Mouse (Mus musculus) E14TG2a.4 (cell line): Measurements from ENCODE around the gene Fkbp15.

Experiments used
- H3K27me3 ChIP-seq: 2 replicates; pipeline ENCODE4 v1.6.1; 2014; ENCODE audit warnings: low read length, control low read depth; ENCODE audit not compliant: insufficient read depth
- H3K36me3 ChIP-seq: 2 replicates; pipeline ENCODE4 v1.6.1; 2014; ENCODE audit warnings: low read length, control low read depth; ENCODE audit not compliant: insufficient read depth
- H3K4me1 ChIP-seq: replicated peaks from 2 replicates; pipeline ENCODE4 v1.6.1; 2014; ENCODE audit warnings: low read depth, low read length, control low read depth
- H3K4me3 ChIP-seq: replicated peaks from 2 replicates; pipeline ENCODE4 v1.5.1; 2014; ENCODE audit warnings: mild to moderate bottlenecking, low read length
- H3K9me3 ChIP-seq: 2 replicates; pipeline ENCODE4 v1.6.1; 2014; ENCODE audit warnings: low read length, control low read depth
- CTCF ChIP-seq: conservative IDR thresholded peaks from 2 replicates; pipeline ENCODE4 v1.5.1; 2014; ENCODE audit warnings: low read length
- NANOG ChIP-seq: IDR thresholded peaks from 2 replicates; pipeline ENCODE4 v1.6.1; 2014; ENCODE audit warnings: borderline replicate concordance, low read length, mixed read lengths
- POU5F1 ChIP-seq: IDR thresholded peaks from 2 replicates; pipeline ENCODE4 v1.6.1; 2014; ENCODE audit warnings: low read length, borderline replicate concordance

Fkbp15 gene

DNA sequence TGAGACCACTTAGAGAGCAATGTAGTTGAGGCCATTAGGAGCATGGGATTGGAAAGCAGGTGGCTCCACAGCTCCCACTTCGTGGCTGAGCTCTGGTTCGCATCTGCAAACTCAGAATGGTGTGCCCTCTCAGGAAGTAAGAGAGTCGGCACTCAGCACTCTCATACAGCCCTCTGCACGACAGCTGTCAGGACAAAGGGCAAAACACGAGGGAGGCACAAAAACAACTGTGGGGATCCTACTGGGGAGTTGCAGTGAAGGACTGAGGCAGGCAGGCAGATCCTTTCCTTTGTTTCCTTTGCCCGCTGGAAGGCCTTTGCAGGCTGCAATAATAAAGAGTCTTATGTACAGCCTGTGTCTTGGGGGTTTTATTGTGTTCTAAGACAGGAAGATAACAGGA, 33.1 kb upstream of the Fkbp15 start:
- Histone ChIP-seq H3K36me3 (peaks cover 89% of the 10 kb centered on the region), H3K4me3 (no peak overlapping the region), H3K9me3 (no peaks in the 10 kb centered on the region), H3K27me3 (no peaks in the 10 kb centered on the region), H3K4me1 (peaks cover 34% of the 10 kb centered on the region)
- TF ChIP-seq NANOG (no peak), POU5F1 (no peak), CTCF (no peak)

DNA sequence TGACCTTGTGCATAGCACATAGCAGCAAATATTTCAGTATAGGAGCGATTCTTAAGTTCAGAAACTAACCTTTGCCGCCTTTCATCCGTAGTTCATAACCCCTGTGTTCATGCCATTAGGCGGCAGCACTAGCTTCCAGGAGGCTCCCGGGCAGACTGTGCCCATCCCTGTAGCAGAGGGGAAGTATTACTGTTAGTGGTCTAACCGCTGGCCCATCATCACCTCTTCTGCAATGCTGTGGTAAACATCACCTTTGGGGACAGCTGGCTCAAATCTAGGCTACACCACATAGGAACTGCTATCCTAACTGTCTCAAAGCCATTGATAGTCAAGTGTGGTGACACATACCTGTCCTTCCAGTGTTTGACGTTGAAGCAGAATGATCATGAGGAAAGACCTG, 31.5 kb upstream of the Fkbp15 start:
- Histone ChIP-seq H3K4me3 (no peak overlapping the region), H3K9me3 (no peaks in the 10 kb centered on the region), H3K36me3 (peaks cover 88% of the 10 kb centered on the region), H3K4me1 (peaks cover 18% of the 10 kb centered on the region), H3K27me3 (no peaks in the 10 kb centered on the region)
- TF ChIP-seq CTCF (no peak), NANOG (no peak), POU5F1 (no peak)

DNA sequence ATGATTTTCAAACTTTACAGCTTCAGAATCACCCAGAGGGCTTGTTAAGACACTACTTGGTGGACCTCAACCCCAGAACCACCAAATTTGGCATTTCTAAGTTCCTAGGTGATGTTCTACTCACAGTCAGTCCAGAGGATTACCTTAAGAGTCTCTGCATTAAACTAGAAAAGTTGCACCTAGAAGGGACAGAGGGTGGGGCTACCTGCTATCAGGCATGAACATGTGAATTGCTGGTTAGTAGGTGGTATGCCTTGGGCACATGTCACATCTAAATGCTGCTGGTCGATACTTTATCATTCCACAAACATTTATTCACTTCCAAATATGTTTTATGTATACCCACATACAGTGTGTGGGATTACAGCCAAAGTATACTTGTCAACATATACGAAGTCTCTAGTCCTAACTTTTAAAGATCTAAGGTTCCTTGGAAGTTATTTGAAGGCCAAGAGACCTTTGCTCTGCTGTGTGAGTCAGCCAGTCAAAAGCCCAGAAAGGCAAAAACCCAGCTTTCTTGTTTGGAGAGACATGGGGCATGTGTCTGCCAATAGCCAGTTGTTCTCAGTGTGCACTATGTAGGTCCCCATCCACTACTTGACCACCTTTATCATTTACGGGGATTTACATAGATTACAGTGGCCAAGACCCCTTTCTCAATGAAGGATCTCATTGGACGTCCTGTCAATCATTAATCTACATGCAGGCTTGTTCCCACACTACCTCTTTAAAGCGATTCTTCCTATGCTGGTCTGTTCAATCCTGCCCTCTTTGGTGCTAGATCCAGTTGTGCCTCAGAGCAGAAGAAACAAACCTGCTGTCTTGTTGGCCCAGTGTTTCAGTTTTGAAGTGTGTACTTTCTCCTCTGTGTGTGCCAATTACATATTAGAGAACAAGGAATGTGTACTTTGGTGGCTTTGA, 29.5 kb upstream of the Fkbp15 start:
- H3K27me3 ChIP-seq: no peaks in the 10 kb centered on the region
- no peaks in the 10 kb centered on the region for H3K9me3 ChIP-seq
- peaks cover 17% of the 10 kb centered on the region for H3K4me1 ChIP-seq
- no peak overlapping the region for H3K4me3 ChIP-seq
- no peak for TF ChIP-seq POU5F1
- no peak for TF ChIP-seq NANOG
- TF ChIP-seq CTCF: no peak
- H3K36me3 ChIP-seq: peaks cover 80% of the 10 kb centered on the region

DNA sequence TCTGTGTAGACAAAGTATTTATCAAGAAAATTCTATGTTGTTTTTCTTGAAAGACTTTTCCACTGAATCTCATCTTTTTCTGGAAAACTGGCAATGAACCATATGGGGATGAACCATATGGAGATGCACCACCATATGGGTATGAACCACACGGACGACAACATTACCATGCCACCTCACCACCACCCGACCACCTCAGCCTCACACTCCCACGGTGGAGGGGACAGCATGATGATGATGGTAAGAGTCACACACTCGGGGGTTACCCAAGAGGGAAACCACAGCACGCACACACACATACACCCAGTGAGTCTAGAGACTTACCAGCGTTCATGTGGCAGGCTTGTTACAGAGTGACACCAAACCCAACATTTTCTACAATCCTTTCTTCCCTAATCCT, 25.1 kb upstream of the Fkbp15 start:
- peaks cover 3% of the 10 kb centered on the region; the same call in 1 of the 2 replicates for H3K4me1 ChIP-seq
- H3K27me3 ChIP-seq: no peaks in the 10 kb centered on the region
- TF ChIP-seq POU5F1 (no peak), NANOG (no peak), CTCF (no peak)
- peaks cover 46% of the 10 kb centered on the region for H3K36me3 ChIP-seq
- H3K4me3 ChIP-seq: no peak overlapping the region
- H3K9me3 ChIP-seq: no peaks in the 10 kb centered on the region

DNA sequence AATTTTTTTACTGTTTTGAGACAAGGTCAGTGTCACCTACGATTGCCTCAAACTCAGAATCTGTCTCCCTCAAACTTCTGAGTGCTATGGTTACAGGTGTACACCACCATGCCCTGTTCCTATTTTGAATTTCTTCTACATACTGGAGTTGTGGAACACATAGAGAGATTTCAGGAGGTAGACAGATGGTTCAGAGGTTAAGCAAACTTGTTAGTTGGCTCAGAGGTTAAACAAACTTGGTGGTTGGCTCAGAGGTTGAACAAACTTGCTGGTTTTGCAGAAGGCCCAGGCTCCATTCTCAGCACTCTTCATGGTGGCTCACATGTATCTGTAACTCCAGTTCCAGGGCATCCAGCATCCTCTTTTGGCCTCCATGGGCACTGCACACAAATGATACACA, 23.8 kb upstream of the Fkbp15 start:
- no peaks in the 10 kb centered on the region for H3K27me3 ChIP-seq
- peaks cover 38% of the 10 kb centered on the region for H3K36me3 ChIP-seq
- H3K9me3 ChIP-seq: no peaks in the 10 kb centered on the region
- no peak overlapping the region for H3K4me3 ChIP-seq
- peaks cover 14% of the 10 kb centered on the region for H3K4me1 ChIP-seq
- no peak for TF ChIP-seq CTCF
- TF ChIP-seq POU5F1: no peak
- no peak for TF ChIP-seq NANOG

DNA sequence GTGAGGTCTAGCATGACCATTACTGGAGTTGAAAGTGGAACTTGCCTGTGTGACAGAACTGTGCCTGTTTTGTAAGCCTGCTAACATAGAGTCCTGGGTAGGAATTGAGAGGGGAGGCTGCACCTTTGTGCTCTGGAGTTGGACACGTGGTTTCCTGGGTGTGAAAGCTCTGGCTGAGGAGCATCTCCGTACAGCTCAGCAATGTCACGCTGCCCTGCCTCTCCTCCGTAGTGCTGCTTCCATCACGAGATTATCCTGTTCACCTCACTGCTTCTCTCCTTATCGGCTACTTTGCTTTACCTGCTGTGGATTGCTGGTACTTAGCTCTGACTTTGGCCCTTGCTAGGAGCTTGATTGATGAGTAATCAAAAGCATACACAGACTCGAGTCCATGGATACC, 23.4 kb upstream of the Fkbp15 start:
- H3K9me3 ChIP-seq: no peaks in the 10 kb centered on the region
- H3K4me1 ChIP-seq: peaks cover 18% of the 10 kb centered on the region

DNA sequence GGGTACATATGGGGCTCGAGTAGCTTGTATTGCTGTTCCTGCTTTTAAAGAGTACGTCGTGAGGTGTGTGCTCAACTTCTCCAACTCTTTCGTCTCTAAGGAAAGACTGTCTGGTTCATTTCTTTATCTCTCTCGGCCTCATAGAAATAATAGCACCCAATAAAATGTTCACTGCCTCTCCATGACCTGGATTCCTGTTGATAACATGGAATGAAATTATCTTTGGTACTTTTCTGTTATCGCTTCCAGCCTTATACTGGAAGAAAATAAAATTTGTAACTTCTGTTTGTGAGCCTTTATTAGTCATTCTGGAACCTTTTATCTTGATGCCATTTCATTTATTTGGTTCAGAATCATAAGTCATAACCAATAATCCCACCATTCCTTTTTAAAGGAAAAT, 22.9 kb upstream of the Fkbp15 start:
- TF ChIP-seq CTCF (no peak), POU5F1 (no peak), NANOG (no peak)
- peaks cover 22% of the 10 kb centered on the region for H3K4me1 ChIP-seq

More for the DNA sequence above, 23.4 kb upstream of the Fkbp15 start:
- Histone ChIP-seq H3K27me3 (no peaks in the 10 kb centered on the region), H3K4me3 (no peak overlapping the region), H3K36me3 (peaks cover 34% of the 10 kb centered on the region)
- no peak for TF ChIP-seq POU5F1

DNA sequence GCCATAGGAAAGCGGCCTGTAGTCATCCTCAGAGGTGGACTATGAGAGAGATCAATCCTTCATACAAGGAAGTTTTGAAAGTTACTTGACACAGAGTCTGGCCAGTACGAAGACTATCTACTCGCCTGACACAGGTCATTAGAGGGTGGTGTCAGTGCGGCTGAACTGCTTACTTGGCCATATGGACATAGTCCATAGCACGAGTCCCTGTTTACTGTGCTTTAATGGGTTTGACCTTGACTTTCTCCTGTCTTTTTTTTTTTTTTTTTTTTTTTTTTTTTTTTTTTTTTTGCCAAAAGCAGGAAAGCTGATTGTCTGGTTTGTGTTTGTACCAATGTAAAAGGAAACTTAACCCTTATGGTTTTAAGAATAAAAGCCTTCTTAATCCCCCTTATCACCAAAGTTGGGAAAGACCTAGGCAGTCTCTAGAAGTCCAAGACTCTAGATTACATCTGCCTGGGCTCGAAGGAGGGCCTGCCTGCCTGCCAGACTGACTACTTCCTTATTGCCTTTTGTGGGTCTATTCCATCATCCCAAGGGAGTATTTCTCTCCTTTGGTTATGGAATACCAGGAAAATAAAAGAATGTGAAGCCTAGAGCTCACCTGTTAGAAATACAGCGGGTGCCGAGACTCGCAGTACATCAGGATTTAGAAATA, 19.5 kb upstream of the Fkbp15 start:
- TF ChIP-seq POU5F1: no peak
- no peak for TF ChIP-seq NANOG
- TF ChIP-seq CTCF: no peak

More for the DNA sequence above, 22.9 kb upstream of the Fkbp15 start:
- no peaks in the 10 kb centered on the region for H3K27me3 ChIP-seq
- H3K4me3 ChIP-seq: no peak overlapping the region
- peaks cover 32% of the 10 kb centered on the region for H3K36me3 ChIP-seq
- no peaks in the 10 kb centered on the region for H3K9me3 ChIP-seq

More for the DNA sequence above, 19.5 kb upstream of the Fkbp15 start:
- Histone ChIP-seq H3K27me3 (no peaks in the 10 kb centered on the region), H3K4me3 (no peak overlapping the region), H3K4me1 (peaks cover 26% of the 10 kb centered on the region), H3K36me3 (peaks cover 8% of the 10 kb centered on the region; the same call in 1 of the 2 replicates), H3K9me3 (no peaks in the 10 kb centered on the region)
